In genomic region chr10:128646139-128647089, GRCm38 (mm10) we compare ENCODE assay signal across 7 mouse cellular contexts. TPM values are rescaled to one million over a fixed set of nuclear protein-coding genes. Genes with fewer than 3 reads are reported as not detected.
A peak's percentile ranks its signal among the peaks of the same experiment; 100 is the strongest.
DNase-seq lines count a peak whose midpoint lies in the region; ATAC-seq lines count a peak whose summit lies in the region.

No protein-coding gene starts in this region.

- peak overlapping the region; percentile 71 for H3K9ac ChIP-seq in limb, embryonic 12.5 days (replicated peaks)
- H3K9ac ChIP-seq in midbrain, embryonic 15.5 days, result peak overlapping the region; percentile 48

- no peaks in the 10 kb centered on the region; the same call in 1 of the 2 replicates for H3K27me3 ChIP-seq in limb, embryonic 12.5 days
- no peaks in the 10 kb centered on the region for H3K27me3 ChIP-seq in midbrain, embryonic 15.5 days (replicated peaks)

- WGBS in limb, embryonic 12.5 days, result 8% methylated on average over 12 of the region's 13 CpGs
- 18% methylated on average over 3 of the region's 13 CpGs for WGBS in midbrain, embryonic 15.5 days

- H3K4me3 ChIP-seq in limb, embryonic 12.5 days (replicated peaks), result peak overlapping the region; percentile 57
- H3K4me3 ChIP-seq in midbrain, embryonic 15.5 days, result peak overlapping the region; percentile 58

- H3K36me3 ChIP-seq in limb, embryonic 12.5 days, result peaks cover 10% of the 10 kb centered on the region; the same call in 1 of the 2 replicates
- H3K36me3 ChIP-seq in midbrain, embryonic 15.5 days (replicated peaks), result peaks cover 6% of the 10 kb centered on the region; the same call in 1 of the 2 replicates

- ATAC-seq in inflammation-experienced regulatory T-cells, adult 6 months, result peak; percentile 50
- ATAC-seq in limb, embryonic 12.5 days (ENCODE audit: insufficient number of reproducible peaks, insufficient read depth, low FRiP score, low TSS enrichment, low read depth), result peak; percentile 64
- peak; percentile 82 for ATAC-seq in midbrain, embryonic 15.5 days (replicated peaks)

- peaks cover 29% of the 10 kb centered on the region for H3K4me1 ChIP-seq in limb, embryonic 12.5 days (replicated peaks)
- H3K4me1 ChIP-seq in midbrain, embryonic 15.5 days, result peaks cover 42% of the 10 kb centered on the region

- DNase-seq in T-cell, adult 2 months (ENCODE audit: low spot score), result peak; percentile 34
- DNase-seq in cerebellum, adult 9-10 months, result peak; percentile 46
- DNase-seq in frontal cortex, postnatal 36 days (ENCODE audit: low spot score in 2 of 2), result peak; percentile 28 to 29
- DNase-seq in thymus, postnatal 36 days, result peak; percentile 38 to 47

- no peaks in the 10 kb centered on the region for H3K9me3 ChIP-seq in limb, embryonic 12.5 days
- no peaks in the 10 kb centered on the region for H3K9me3 ChIP-seq in midbrain, embryonic 15.5 days

- H3K27ac ChIP-seq in limb, embryonic 12.5 days, result peak overlapping the region; percentile 83
- peak overlapping the region; percentile 97 for H3K27ac ChIP-seq in midbrain, embryonic 15.5 days

- peak overlapping the region; percentile 84 for H3K4me2 ChIP-seq in limb, embryonic 12.5 days
- H3K4me2 ChIP-seq in midbrain, embryonic 15.5 days, result peak overlapping the region; percentile 74

RNA-seq across cellular contexts. Expression of gene Ikzf4, which starts 0.6 kb away (rescaled TPM):
- 100 to 1,000 TPM in 2 of 3 experiments, 10 to 100 TPM in 1; 76.5 to 154 (median 110) TPM for polyA plus RNA-seq in inflammation-experienced regulatory T-cells, adult 6 months (2017; shearing (Covaris generic))
- polyA plus RNA-seq in limb, embryonic 12.5 days (2016; fragmentation: Nextera tagmentation; extraction: Ambion mirVana), result 3.4 and 4.0 TPM in 2 replicates
- 23.0 and 23.1 TPM in 2 replicates for polyA plus RNA-seq in midbrain, embryonic 15.5 days (2015; fragmentation: Nextera tagmentation; extraction: Ambion mirVana)

RNA-seq across cellular contexts. Expression of gene Rps26, which starts 19.9 kb away (rescaled TPM):
- polyA plus RNA-seq in inflammation-experienced regulatory T-cells, adult 6 months (2017; shearing (Covaris generic)), result 1,000 to 10,000 TPM; 1,205 to 1,760 (median 1,564) TPM
- 753 and 757 TPM in 2 replicates for polyA plus RNA-seq in limb, embryonic 12.5 days (2016; fragmentation: Nextera tagmentation; extraction: Ambion mirVana)
- 322 and 332 TPM in 2 replicates for polyA plus RNA-seq in midbrain, embryonic 15.5 days (2015; fragmentation: Nextera tagmentation; extraction: Ambion mirVana)

RNA-seq across cellular contexts. Expression of gene Suox, which starts 27.5 kb away (rescaled TPM):
- polyA plus RNA-seq in inflammation-experienced regulatory T-cells, adult 6 months (2017; shearing (Covaris generic)), result 10 to 100 TPM; 17.0 to 29.7 (median 24.3) TPM
- polyA plus RNA-seq in limb, embryonic 12.5 days (2016; fragmentation: Nextera tagmentation; extraction: Ambion mirVana), result 14.7 and 16.7 TPM in 2 replicates
- 14.3 and 16.7 TPM in 2 replicates for polyA plus RNA-seq in midbrain, embryonic 15.5 days (2015; fragmentation: Nextera tagmentation; extraction: Ambion mirVana)

RNA-seq across cellular contexts. Expression of gene Rab5b, which starts 49.6 kb away (rescaled TPM):
- polyA plus RNA-seq in inflammation-experienced regulatory T-cells, adult 6 months (2017; shearing (Covaris generic)), result 10 to 100 TPM; 44.3 to 69.5 (median 63.9) TPM
- polyA plus RNA-seq in limb, embryonic 12.5 days (2016; fragmentation: Nextera tagmentation; extraction: Ambion mirVana), result 72.7 and 78.2 TPM in 2 replicates
- polyA plus RNA-seq in midbrain, embryonic 15.5 days (2015; fragmentation: Nextera tagmentation; extraction: Ambion mirVana), result 122 and 123 TPM in 2 replicates

RNA-seq across cellular contexts. Expression of gene Erbb3, which starts 57.0 kb away (rescaled TPM):
- 1 to 10 TPM; 2.6 to 9.3 (median 3.9) TPM for polyA plus RNA-seq in inflammation-experienced regulatory T-cells, adult 6 months (2017; shearing (Covaris generic))
- 15.4 and 16.6 TPM in 2 replicates for polyA plus RNA-seq in limb, embryonic 12.5 days (2016; fragmentation: Nextera tagmentation; extraction: Ambion mirVana)
- polyA plus RNA-seq in midbrain, embryonic 15.5 days (2015; fragmentation: Nextera tagmentation; extraction: Ambion mirVana), result 0.42 and 0.56 TPM in 2 replicates

Comparison
In these comparisons a context has a peak if more than half of its experiments do, and no peak if none do; other contexts are left out.
1. Peak in every context shown above with its lines: DNase-seq, ATAC-seq, H3K4me3 ChIP-seq and H3K27ac ChIP-seq.